Mouse (Mus musculus): ENCODE measurements around the gene Tbkbp1. TPM values are rescaled to one million over a fixed set of nuclear protein-coding genes. Genes with fewer than 3 reads are reported as not detected.
"Not testable (repeated sequence)": the region's sequence is repeated elsewhere in the genome, so short reads cannot be mapped to it uniquely, and the experiment has no call there.

Tbkbp1 gene
- total RNA-seq (2021), result 100 to 1,000 TPM in 1 of 2 experiments, 10 to 100 TPM in 1; 98.1 to 100 TPM
- long read RNA-seq, partial matches to known transcripts, result 17 of 32 reads
- long read RNA-seq, other reads (novel, unspliced or antisense), result 13 of 32 reads

- DNase-seq (ENCODE audit: low spot score in 2 of 2), result no peak
These were observed at the start of gene Tbkbp1 for GRCm38 (mm10) chr11:97151343-97151801. Tbkbp1 (minus strand) TSS chr11:97151495.

- DNase-seq (ENCODE audit: low spot score in 2 of 2), result no peak
These were observed 48.2 kb upstream of the Tbkbp1 start for GRCm38 (mm10) chr11:97199519-97199918.

GRCm38 (mm10) chr11:97198601-97199000, 47.3 kb upstream of the Tbkbp1 start:
- DNase-seq (ENCODE audit: low spot score in 2 of 2), result peak in 1 of 2 experiments; percentile 28

- no peak for DNase-seq (ENCODE audit: low spot score in 2 of 2)
These were observed 45.7 kb upstream of the Tbkbp1 start for GRCm38 (mm10) chr11:97197021-97197420.

GRCm38 (mm10) chr11:97196541-97196940, 45.2 kb upstream of the Tbkbp1 start:
- no peak for DNase-seq (ENCODE audit: low spot score in 2 of 2)

- no peak for DNase-seq (ENCODE audit: low spot score in 2 of 2)
These were observed 41.3 kb upstream of the Tbkbp1 start for GRCm38 (mm10) chr11:97192621-97192951.

GRCm38 (mm10) chr11:97191915-97192620, 40.8 kb upstream of the Tbkbp1 start:
- no peak for DNase-seq (ENCODE audit: low spot score in 2 of 2)

- DNase-seq (ENCODE audit: low spot score in 2 of 2), result no peak
These were observed 39.7 kb upstream of the Tbkbp1 start for GRCm38 (mm10) chr11:97190992-97191391.

GRCm38 (mm10) chr11:97189645-97190044, 38.4 kb upstream of the Tbkbp1 start:
- not testable (repeated sequence) for DNase-seq (ENCODE audit: low spot score in 2 of 2)

- DNase-seq (ENCODE audit: low spot score in 2 of 2), result no peak
These were observed 37.9 kb upstream of the Tbkbp1 start for GRCm38 (mm10) chr11:97189231-97189630.

- no peak for DNase-seq (ENCODE audit: low spot score in 2 of 2)
These were observed 37.3 kb upstream of the Tbkbp1 start for GRCm38 (mm10) chr11:97188643-97188955.

GRCm38 (mm10) chr11:97187764-97188642, 36.7 kb upstream of the Tbkbp1 start, which contains the start of gene Kpnb1:
Kpnb1 (minus strand) TSS chr11:97187881.
- peak; percentile 99 for DNase-seq (ENCODE audit: low spot score in 2 of 2)

GRCm38 (mm10) chr11:97186947-97187763, 35.9 kb upstream of the Tbkbp1 start:
- peak; percentile 96 to 97 for DNase-seq (ENCODE audit: low spot score in 2 of 2)

GRCm38 (mm10) chr11:97185704-97186614, 34.7 kb upstream of the Tbkbp1 start:
- no peak for DNase-seq (ENCODE audit: low spot score in 2 of 2)

GRCm38 (mm10) chr11:97184875-97185274, 33.6 kb upstream of the Tbkbp1 start:
- no peak for DNase-seq (ENCODE audit: low spot score in 2 of 2)

- no peak for DNase-seq (ENCODE audit: low spot score in 2 of 2)
These were observed 31.2 kb upstream of the Tbkbp1 start for GRCm38 (mm10) chr11:97182446-97182845.

- no peak for DNase-seq (ENCODE audit: low spot score in 2 of 2)
These were observed 29.8 kb upstream of the Tbkbp1 start for GRCm38 (mm10) chr11:97181061-97181460.

GRCm38 (mm10) chr11:97178198-97178597, 26.9 kb upstream of the Tbkbp1 start:
- no peak for DNase-seq (ENCODE audit: low spot score in 2 of 2)

GRCm38 (mm10) chr11:97176851-97177250, 25.6 kb upstream of the Tbkbp1 start:
- peak in 1 of 2 experiments; percentile 79 for DNase-seq (ENCODE audit: low spot score in 2 of 2)

- DNase-seq (ENCODE audit: low spot score in 2 of 2), result peak; percentile 53 to 80
These were observed 24.2 kb upstream of the Tbkbp1 start for GRCm38 (mm10) chr11:97175499-97175898.
